Mouse (Mus musculus) heart, adult 2 months (tissue): Measurements from ENCODE around the gene Chst8. TPM values are rescaled to one million over a fixed set of nuclear protein-coding genes. Genes with fewer than 3 reads are reported as not detected.

ENCODE experiments used
- DNase-seq, 2 experiments: peaks; one replicate each; pipeline ENCODE4 v3.0.0; 2021
- H3K27ac ChIP-seq: fragments of 200-600 bp; 2 replicates; pipeline ENCODE4 v1.8.1; 2022
- H3K27me3 ChIP-seq: fragments of 200-500 bp; 2 replicates; pipeline ENCODE4 v1.6.1; 2012; ENCODE audit warnings: mild to moderate bottlenecking, low read length, inconsistent platforms, mixed read lengths; ENCODE audit not compliant: control insufficient read depth, insufficient read depth
- H3K36me3 ChIP-seq: fragments of 200-500 bp; 2 replicates; pipeline ENCODE4 v1.6.1; 2012; ENCODE audit warnings: low read length, inconsistent platforms; ENCODE audit not compliant: control insufficient read depth, insufficient read depth
- H3K4me1 ChIP-seq: fragments of 200-500 bp; 2 replicates; pipeline ENCODE4 v1.6.1; 2011; ENCODE audit warnings: low read length; ENCODE audit not compliant: control insufficient read depth, insufficient read depth
- H3K4me3 ChIP-seq: fragments of 200-600 bp; 2 replicates; pipeline ENCODE4 v1.8.1; 2022
- H3K79me2 ChIP-seq: fragments of 200-500 bp; replicated peaks from 2 replicates; pipeline ENCODE4 v1.6.1; 2012; ENCODE audit warnings: mild to moderate bottlenecking, inconsistent platforms, low read length, moderate library complexity, mixed read lengths; ENCODE audit not compliant: control insufficient read depth, insufficient read depth
- H3K9ac ChIP-seq: fragments of 200-500 bp; 2 replicates; pipeline ENCODE4 v1.6.1; 2012; ENCODE audit warnings: low read depth, mild to moderate bottlenecking, control low read depth, inconsistent platforms, low read length, mixed read lengths
- CTCF ChIP-seq: fragments of 200-600 bp; IDR thresholded peaks from 2 replicates; pipeline ENCODE4 v1.8.1; 2022; ENCODE audit warnings: antibody characterized with exemption, mild to moderate bottlenecking, moderate library complexity
- EP300 ChIP-seq: fragments of 200-500 bp; IDR thresholded peaks from 2 replicates; pipeline ENCODE4 v1.6.1; 2011; ENCODE audit warnings: low read depth, low read length, control low read depth; ENCODE audit not compliant: insufficient read depth
- POLR2A ChIP-seq: fragments of 200-500 bp; IDR thresholded peaks from 2 replicates; pipeline ENCODE4 v1.6.1; 2011; ENCODE audit warnings: mild to moderate bottlenecking, low read depth, low read length, control low read depth; ENCODE audit not compliant: insufficient read depth
- WGBS: fragments of 180-500 bp; shearing (Covaris S2); methylation state at CpG from one replicate; pipeline ENCODE4 v1.1.7; 2018; 5-methylcytosine and 5-hydroxymethylcytosine counted together
- intact Hi-C: fragments of 180-260 bp; cut with DNase I; formaldehyde crosslinking; loops from one replicate; pipeline ENCODE4 v1.15.1; 2025
- polyA plus RNA-seq: library from polyadenylated mRNA; depleted of rRNA; stranded (reverse); fragments of >200 nt; gene quantifications from 2 replicates; pipeline ENCODE4 v1.2.3, GENCODE M21; 2012
- total RNA-seq, 2 experiments: library from RNA; stranded (reverse); gene quantifications; 2 replicates each; pipeline ENCODE4 v1.2.3; 2021

Chst8 gene
- total and polyA plus RNA-seq, 3 experiments, result 0.39 to 0.41 TPM; not detected in 1

DNA sequence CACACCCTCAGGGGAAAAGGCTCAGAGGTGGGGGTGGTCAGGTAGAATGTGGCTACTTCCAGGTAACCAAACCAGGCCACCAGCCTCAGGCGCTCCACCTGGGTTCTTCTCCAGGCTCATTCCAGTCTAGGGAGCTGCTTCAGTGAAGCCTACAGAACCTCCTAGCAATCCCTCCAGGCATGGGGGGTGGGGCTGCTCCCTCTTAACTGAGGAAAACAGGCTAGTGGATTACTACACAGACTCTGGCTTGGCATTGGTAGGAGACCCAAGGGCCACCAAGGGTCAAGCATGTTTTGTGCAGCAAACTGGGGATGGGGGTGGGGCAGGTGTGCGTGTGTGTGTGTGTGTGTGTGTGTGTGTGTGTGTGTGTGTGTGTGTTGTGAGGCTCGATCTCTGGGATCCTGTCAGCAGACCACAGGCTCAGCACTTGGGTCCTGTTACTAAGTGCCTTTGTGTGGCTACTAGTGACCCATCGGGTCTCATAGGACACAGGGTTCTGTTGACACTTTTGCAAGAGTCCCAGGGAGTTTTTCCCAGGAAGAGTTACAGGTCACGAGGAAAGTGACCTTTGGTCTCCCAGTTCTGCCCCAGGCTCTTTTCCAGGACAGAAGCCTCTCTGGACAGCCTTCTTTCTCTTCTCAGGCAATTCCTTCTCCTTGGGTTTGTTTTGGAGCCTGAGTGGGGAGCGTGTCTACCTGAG is 153.0 kb downstream of the Chst8 start:
- no peak for TF ChIP-seq EP300
- H3K79me2 ChIP-seq, result no peaks in the 10 kb centered on the region
- no peak for DNase-seq
- no peaks in the 10 kb centered on the region for H3K36me3 ChIP-seq
- H3K27ac ChIP-seq, result no peak overlapping the region
- 78% methylated on average over 6 of the region's 6 CpGs for WGBS
- no peaks in the 10 kb centered on the region for H3K4me1 ChIP-seq
- no peaks in the 10 kb centered on the region; the same call in none of the 2 replicates for H3K27me3 ChIP-seq
- intact Hi-C loops, result loop anchor here (5.0 to 10.0 kb wide), 5 partner anchors 42 to 395 kb away; no protein-coding TSS in a partner anchor
- no peak overlapping the region for H3K9ac ChIP-seq
- H3K4me3 ChIP-seq, result no peak overlapping the region

DNA sequence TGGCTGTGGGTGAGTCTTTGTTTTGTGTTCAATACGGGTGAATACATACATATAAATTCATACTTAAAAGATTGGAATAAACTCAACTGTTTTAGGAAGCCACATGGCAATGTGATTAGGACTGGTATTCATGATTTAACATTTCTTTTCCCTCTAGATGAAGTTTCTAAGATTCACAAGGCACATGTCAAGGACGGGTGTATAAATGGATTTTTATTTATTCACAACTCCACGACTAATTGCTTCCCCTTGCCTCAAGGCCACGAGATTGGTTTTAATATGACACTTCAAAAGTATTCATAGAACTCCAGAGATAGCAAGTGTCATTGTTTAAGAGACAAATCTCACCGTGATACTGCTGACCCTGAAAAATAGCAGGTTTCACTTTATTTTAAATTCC is 155.9 kb downstream of the Chst8 start, which contains the start of gene Kctd15:
Gene Kctd15 (minus strand): TSS at position 101 of the 400 bp plus-strand sequence.
- Histone ChIP-seq H3K27me3 (peaks cover 1% of the 10 kb centered on the region; the same call in 1 of the 2 replicates), H3K4me3 (peak within 1 kb of the TSS; percentile 66), H3K4me1 (no peaks in the 10 kb centered on the region), H3K9ac (no peak within 1 kb of the TSS), H3K79me2 (no peaks in the 10 kb centered on the region), H3K36me3 (no peaks in the 10 kb centered on the region), H3K27ac (no peak within 1 kb of the TSS; the same call in 1 of the 2 replicates)
- TF ChIP-seq EP300, result no peak
- TF ChIP-seq POLR2A, result no peak
- TF ChIP-seq CTCF, result no peak
- WGBS, result 76% methylated on average over 5 of the region's 5 CpGs
- DNase-seq, result no peak
- intact Hi-C loops, result loop anchor here (5.0 to 10.0 kb wide), 5 partner anchors 39 to 392 kb away; no protein-coding TSS in a partner anchor

DNA sequence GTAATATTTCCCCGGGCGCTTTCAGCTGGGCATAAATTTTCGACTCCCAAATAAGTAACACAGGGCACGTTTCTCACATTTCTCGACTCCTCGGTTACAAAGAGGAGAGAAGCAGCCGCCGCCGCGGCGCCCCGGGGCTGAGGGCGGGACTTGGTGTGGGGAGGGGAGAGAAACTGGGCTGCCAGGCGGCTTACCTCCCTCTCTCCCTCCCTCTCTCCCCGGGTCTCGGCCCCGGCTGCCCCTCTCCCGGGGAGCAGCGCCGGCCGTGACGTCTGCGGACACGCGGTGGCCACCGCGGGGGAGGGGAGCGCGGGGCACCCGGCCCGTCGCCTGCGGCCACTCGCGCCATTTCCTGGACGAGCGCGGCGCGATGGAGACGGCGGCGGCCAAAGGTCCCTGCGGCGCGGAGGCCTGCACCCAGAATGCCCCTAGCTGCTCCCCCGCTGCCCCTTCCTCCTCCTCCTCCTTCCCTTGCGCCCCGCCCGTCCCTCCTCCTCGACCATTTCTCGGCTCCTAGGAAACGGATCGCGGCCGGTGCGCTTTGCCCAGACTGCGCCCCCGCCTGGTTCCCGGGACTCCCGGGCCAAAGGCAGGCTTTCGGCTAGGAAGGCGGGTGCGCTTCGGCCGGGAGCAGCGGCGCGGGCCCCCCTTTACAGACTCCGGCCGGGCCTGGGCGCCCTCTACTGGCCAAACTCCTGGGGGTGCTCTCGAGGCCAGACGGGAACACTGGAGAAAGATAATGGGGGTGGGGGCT is 157.2 kb downstream of the Chst8 start:
- under 1% methylated on average over 52 of the region's 74 CpGs for WGBS
- TF ChIP-seq CTCF, result peak; percentile 90
- peak; percentile 39; the same call in 1 of the 2 replicates for TF ChIP-seq POLR2A
- no peak for TF ChIP-seq EP300
- intact Hi-C loops, result loop anchor here (1.0 to 10.0 kb wide), 6 partner anchors 25 to 390 kb away; no protein-coding TSS in a partner anchor
- Histone ChIP-seq H3K36me3 (no peaks in the 10 kb centered on the region), H3K4me3 (peak overlapping the region; percentile 66), H3K79me2 (no peaks in the 10 kb centered on the region), H3K4me1 (no peaks in the 10 kb centered on the region), H3K27ac (peak overlapping the region; percentile 76), H3K27me3 (peaks cover 1% of the 10 kb centered on the region; the same call in 1 of the 2 replicates), H3K9ac (peak overlapping the region; percentile 73)
- peak; percentile 91 to 92 for DNase-seq

DNA sequence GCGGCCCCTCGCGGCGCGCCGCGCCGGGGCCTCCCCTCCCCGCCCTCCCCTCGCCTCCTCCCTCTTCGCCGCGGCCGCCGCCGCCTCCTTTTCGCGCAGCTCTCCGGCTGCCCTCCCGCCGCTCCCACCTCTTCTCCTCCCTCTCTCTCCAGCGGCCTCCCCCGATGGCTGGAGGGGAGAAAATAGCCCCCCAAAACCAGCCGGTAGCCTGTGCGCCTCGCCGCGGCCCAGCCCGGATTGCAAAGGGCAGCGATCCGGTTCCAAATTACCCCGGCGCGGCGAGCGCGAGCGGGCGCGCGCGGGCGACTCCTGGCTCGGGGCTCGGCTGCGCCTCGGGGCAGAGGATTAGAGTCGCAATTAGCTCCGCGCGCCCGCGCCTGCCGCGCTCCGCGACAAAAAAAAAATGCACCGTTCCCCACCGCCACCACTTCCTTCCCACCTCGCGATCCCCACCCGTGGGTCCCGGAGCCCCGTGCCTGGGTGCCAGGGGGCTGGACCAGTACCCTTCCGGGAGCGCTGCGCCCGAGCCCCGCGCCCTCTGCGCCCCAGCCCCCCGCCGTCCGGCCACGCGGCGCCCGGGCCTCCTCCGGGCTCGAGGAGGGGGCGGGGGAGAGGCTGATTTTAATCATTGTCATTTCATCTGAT is 157.9 kb downstream of the Chst8 start:
- peak overlapping the region; percentile 68 for H3K9ac ChIP-seq
- H3K36me3 ChIP-seq, result no peaks in the 10 kb centered on the region
- no peaks in the 10 kb centered on the region for H3K4me1 ChIP-seq
- H3K79me2 ChIP-seq, result no peaks in the 10 kb centered on the region
- TF ChIP-seq CTCF (no peak), EP300 (no peak), POLR2A (no peak)
- under 1% methylated on average over 60 of the region's 81 CpGs for WGBS
- intact Hi-C loops, result loop anchor here (1.0 to 10.0 kb wide), 7 partner anchors 24 to 390 kb away; partner anchors contain the start of gene Lsm14a
- H3K4me3 ChIP-seq, result peak overlapping the region; percentile 66
- H3K27ac ChIP-seq, result peak overlapping the region; percentile 76
- peak; percentile 69 to 72 for DNase-seq
- 0 out of 2 replicates have a peak, but pooled peaks cover 1% of the 10 kb centered on the region for H3K27me3 ChIP-seq

DNA sequence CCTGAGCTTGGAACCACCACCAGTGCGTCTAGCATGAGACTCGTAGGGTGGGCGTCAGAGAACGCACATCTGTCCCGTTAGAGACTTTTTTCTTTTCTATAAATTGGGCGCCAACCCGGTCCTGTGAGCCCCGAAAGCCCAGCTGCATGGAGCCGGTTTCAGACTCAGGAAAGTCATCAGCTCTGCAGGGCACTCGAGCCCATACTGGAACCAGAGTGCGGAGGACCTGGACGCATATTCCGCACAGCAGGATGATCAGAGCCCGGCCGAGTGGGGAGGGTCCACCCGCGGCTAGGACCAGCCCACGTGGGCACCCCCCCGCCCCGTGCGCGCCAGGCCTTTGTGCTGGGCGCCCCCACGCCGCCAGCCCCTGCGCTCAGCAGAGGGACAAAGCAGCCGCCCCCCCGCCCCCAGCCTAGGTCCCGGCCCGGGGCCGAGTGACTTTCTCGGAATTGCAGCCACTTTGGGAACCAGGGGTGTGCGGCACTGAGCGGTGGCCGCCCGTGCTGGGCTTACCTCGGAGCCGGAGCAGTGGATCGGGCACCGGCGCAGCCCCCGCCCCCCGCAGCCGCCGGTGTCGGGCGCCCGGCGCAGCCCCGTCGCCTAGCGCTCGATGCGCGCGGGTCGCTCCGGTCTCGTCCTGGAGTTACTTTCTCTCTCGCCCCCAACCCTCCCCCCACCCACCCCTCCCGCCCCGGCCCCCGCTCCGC is 158.6 kb downstream of the Chst8 start:
- peak overlapping the region; percentile 68 for H3K9ac ChIP-seq
- intact Hi-C loops, result loop anchor here (5.0 to 10.0 kb wide), 2 partner anchors 262 to 389 kb away; partner anchors contain the start of gene Lsm14a
- no peaks in the 10 kb centered on the region for H3K79me2 ChIP-seq
- 0 out of 2 replicates have a peak, but pooled peaks cover 1% of the 10 kb centered on the region for H3K27me3 ChIP-seq
- TF ChIP-seq CTCF (no peak), POLR2A (no peak), EP300 (no peak)
- peak; percentile 40 to 51 for DNase-seq
- H3K27ac ChIP-seq, result peak overlapping the region; percentile 36; the same call in 1 of the 2 replicates
- peak overlapping the region; percentile 66 for H3K4me3 ChIP-seq
- no peaks in the 10 kb centered on the region for H3K4me1 ChIP-seq
- 1% methylated on average over 49 of the region's 64 CpGs for WGBS
- no peaks in the 10 kb centered on the region for H3K36me3 ChIP-seq
